Mouse (Mus musculus) heart, adult 2 months (tissue): ENCODE measurements around the gene Chad.

ENCODE experiments used
- CTCF ChIP-seq: fragments of 200-600 bp; IDR thresholded peaks from 2 replicates; pipeline ENCODE4 v1.8.1; 2022; ENCODE audit warnings: antibody characterized with exemption, mild to moderate bottlenecking, moderate library complexity
- EP300 ChIP-seq: fragments of 200-500 bp; IDR thresholded peaks from 2 replicates; pipeline ENCODE4 v1.6.1; 2011; ENCODE audit warnings: low read depth, low read length, control low read depth; ENCODE audit not compliant: insufficient read depth
- POLR2A ChIP-seq: fragments of 200-500 bp; IDR thresholded peaks from 2 replicates; pipeline ENCODE4 v1.6.1; 2011; ENCODE audit warnings: mild to moderate bottlenecking, low read depth, low read length, control low read depth; ENCODE audit not compliant: insufficient read depth

DNA sequence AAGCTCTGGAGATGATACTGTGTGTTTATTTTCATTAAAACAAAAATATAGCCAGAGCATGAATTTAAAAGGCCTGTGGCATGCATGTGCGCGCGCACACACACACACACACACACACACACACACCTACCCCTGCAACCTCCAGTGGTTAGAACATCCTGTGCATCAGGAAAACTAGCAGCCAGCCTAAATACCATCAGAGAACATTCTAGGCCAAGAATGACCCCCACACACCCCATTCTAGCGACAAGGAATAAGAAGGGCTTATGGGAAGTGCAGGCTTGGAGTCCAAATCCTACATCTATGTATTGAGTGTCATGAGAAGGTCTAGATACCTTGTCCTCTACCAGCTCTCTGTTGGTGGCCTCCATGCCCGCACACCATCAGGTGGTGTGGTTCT is 1.5 kb upstream of the Chad start:
- TF ChIP-seq POLR2A (no peak), CTCF (no peak), EP300 (no peak)
